Mouse (Mus musculus): ENCODE data around the gene Atl1.

Atl1 gene

GRCm38 (mm10) chr12:69892371-69893251 lies at the start of gene Atl1, which contains the start of gene Map4k5:
Gene Atl1, plus strand, starts transcription at chr12:69892614.
Gene Map4k5, minus strand, starts transcription at chr12:69893200.
- DNase-seq = peak; percentile 83

- DNase-seq = no peak
Observed at GRCm38 (mm10) chr12:69843531-69844445, 48.6 kb upstream of the Atl1 start.

- DNase-seq = no peak
Observed at GRCm38 (mm10) chr12:69845722-69846121, 46.7 kb upstream of the Atl1 start.

- no peak for DNase-seq
Observed at GRCm38 (mm10) chr12:69846499-69846898, 45.9 kb upstream of the Atl1 start.

GRCm38 (mm10) chr12:69848083-69848878 lies 44.1 kb upstream of the Atl1 start:
- DNase-seq = no peak

GRCm38 (mm10) chr12:69852288-69852687 lies 40.1 kb upstream of the Atl1 start:
- DNase-seq = no peak

GRCm38 (mm10) chr12:69853387-69853786 lies 39.0 kb upstream of the Atl1 start:
- DNase-seq = no peak

GRCm38 (mm10) chr12:69853942-69854341 lies 38.5 kb upstream of the Atl1 start:
- DNase-seq = no peak

GRCm38 (mm10) chr12:69855641-69856300 lies 36.6 kb upstream of the Atl1 start:
- DNase-seq = no peak

- DNase-seq = no peak
Observed at GRCm38 (mm10) chr12:69856398-69856797, 36.0 kb upstream of the Atl1 start.

- DNase-seq = no peak
Observed at GRCm38 (mm10) chr12:69857597-69857996, 34.8 kb upstream of the Atl1 start.

- no peak for DNase-seq
Observed at GRCm38 (mm10) chr12:69858847-69859246, 33.6 kb upstream of the Atl1 start.

GRCm38 (mm10) chr12:69863505-69863904 lies 28.9 kb upstream of the Atl1 start:
- no peak for DNase-seq

GRCm38 (mm10) chr12:69864164-69864692 lies 28.2 kb upstream of the Atl1 start:
- DNase-seq = no peak

GRCm38 (mm10) chr12:69867338-69867737 lies 25.1 kb upstream of the Atl1 start:
- DNase-seq = no peak

- no peak for DNase-seq
Observed at GRCm38 (mm10) chr12:69871632-69872031, 20.8 kb upstream of the Atl1 start.

- DNase-seq = no peak
Observed at GRCm38 (mm10) chr12:69877842-69878363, 14.5 kb upstream of the Atl1 start.

GRCm38 (mm10) chr12:69879172-69879665 lies 13.2 kb upstream of the Atl1 start:
- peak; percentile 74 for DNase-seq

GRCm38 (mm10) chr12:69879739-69880138 lies 12.7 kb upstream of the Atl1 start:
- no peak for DNase-seq

GRCm38 (mm10) chr12:69881198-69881905 lies 11.1 kb upstream of the Atl1 start:
- DNase-seq = no peak

GRCm38 (mm10) chr12:69884053-69884452 lies 8.4 kb upstream of the Atl1 start:
- peak; percentile 30 for DNase-seq
